Mouse (Mus musculus): ENCODE data around the gene Pim1. TPM values are rescaled to one million over a fixed set of nuclear protein-coding genes. Genes with fewer than 3 reads are reported as not detected.
"Not testable (repeated sequence)": the region's sequence is repeated elsewhere in the genome, so short reads cannot be mapped to it uniquely, and the experiment has no call there.

The Pim1 gene
- total RNA-seq (2022) = 100 to 1,000 TPM in 1 of 4 experiments, 10 to 100 TPM in 3; 55.1 to 168 (median 83.0) TPM

DNA sequence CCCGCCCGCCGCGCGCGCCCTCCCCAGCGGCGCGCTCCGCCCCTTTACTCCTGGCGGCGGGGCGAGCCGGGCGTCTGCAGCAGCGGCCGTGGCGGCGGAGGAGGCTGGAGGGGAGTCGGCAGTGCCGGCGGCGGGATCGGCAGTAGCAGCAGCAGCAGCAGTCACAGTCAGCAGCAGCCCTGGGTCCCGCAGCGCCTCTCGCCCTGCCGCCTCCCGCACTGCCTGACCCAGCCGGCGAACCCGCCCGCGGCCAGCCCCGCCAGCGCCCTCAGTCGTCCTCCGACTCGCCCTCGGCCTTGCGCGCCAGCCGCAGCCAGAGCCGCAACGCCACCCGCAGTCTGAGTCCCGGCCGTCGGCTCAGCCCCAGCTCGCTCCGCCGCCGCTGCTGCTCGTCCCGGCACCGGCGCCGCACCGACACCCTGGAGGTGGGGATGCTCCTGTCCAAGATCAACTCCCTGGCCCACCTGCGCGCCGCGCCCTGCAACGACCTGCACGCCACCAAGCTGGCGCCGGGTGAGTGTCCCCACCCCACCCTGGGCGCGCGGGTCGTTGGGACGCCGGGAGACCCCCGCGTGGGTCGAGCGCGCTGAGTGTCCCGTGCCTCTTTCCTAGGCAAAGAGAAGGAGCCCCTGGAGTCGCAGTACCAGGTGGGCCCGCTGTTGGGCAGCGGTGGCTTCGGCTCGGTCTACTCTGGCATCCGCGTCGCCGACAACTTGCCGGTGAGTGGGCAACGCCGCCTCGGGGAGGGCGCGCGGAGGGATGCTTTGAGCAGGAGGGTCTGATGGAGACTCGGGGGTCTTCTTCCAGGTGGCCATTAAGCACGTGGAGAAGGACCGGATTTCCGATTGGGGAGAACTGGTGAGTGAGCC is at the start of gene Pim1:
TSS of gene Pim1 (plus strand) at position 41 of the 869 bp plus-strand sequence.
- DNase-seq = peak; percentile 71

DNA sequence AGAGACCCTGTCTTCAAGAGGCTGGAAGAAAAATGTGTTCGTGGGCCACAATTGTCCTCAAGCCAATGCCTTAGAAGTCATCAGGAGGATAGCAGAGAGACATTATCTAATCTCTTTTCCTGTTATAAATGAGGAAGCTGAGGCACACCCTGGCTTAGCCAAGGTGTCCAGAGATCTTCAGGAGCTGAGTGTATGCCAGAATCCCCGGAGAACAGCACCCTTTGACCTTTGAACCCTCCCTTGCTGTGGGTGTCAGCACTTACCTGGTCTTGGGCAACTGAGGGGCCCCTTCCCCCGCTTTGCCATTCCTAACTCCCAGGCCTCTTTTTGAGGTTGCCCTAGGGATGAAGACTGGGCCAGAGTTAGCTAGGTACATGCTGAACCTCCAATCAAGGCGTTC is 49.0 kb upstream of the Pim1 start:
- no peak for DNase-seq

DNA sequence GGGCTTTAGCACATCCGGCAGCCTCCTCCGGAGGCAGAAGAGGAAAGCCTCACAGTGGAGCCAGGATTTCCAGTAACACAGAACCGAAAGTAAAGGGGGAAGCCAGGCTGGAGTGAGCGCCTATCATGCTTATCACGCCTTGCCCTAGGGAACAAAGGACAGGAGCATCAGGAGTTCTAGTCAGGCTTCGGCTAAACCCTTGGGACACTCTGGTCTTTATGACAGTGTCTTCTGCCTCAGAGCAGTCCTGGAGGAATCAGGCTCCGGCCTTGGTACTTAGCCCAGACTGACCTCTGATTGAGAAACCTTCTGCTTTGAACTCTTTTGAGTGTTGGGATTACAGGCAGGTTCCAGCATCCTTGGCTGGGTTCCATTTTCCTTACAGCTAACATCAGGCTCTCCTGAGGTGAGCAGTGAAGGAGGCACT is 48.4 kb upstream of the Pim1 start:
- DNase-seq = no peak

DNA sequence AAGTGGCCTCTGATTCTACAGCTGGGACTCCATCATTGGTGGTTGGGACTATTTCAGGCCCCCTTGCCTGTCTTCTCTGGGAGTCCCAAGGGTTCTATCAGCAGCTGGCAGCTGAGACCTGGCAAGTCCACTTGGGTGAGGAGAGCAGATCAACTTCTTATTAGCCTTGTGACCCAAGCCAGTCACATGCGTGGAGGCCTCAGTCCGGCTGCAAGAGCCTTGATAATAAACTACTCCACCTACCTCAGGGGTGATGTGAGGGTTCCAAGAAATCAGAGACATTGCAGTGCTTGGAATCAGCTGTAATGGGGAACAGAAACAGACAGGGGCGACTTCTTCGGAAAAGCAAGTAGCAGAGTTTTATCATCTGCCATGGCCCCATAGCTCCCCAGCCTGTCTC is 46.8 kb upstream of the Pim1 start:
- DNase-seq = no peak

DNA sequence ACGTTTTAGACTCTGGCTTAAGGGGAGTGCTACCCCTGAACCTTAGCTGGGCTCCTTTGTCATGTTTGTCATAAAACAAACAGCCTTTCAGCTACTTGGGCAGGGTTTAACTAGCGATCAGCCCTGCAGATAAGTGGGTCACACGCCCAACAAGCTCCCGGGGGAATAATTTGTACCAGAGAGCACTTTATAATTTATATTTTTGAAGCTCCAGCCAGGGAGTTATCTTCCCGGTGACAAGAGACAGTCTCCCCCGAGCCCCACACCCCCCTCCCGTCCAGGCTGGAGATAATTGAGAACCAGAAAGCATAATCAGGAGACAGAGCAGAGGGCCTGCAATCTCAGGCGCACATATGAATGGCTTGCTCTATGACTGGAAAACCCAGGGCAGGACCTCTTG is 45.5 kb upstream of the Pim1 start:
- DNase-seq = no peak

DNA sequence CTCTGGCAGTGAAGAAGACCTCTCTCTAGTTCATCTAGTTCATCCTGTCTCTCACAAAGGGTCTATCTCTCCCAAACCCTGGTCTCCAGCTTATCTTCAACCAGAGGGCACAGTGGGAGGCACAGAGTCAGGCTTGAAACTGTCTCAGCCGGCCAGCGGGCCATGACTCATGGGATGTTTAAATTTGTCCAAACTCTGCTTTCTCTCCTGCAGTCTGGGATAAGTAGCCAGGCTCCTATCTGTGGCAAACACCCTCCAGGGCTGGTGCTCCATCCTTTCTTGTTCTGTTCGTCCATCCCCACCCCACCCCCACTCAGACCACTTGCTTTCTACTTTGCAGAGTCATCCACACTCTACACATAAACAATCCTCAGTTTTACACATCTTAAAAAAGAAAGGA is 43.2 kb upstream of the Pim1 start:
- DNase-seq = no peak

DNA sequence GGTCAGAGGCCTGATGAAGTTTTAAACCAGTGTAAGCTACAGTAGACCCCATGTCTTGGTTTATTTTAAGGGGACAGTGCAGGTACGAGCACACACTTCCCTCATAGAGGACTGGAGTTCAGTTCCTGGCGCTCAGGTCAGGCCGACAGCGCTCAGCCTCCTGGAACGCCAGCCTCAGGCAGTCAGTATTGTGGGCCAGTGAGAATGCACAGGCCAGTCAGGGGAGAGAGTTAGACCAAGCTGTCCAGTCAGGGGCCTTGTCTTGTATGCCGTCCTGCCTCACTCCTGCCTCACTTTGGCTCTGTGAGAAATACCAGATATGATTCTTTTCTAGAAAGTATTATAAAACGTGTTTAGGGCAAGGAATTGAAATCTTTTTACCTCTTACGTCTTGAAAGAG is 42.5 kb upstream of the Pim1 start:
- no peak for DNase-seq

DNA sequence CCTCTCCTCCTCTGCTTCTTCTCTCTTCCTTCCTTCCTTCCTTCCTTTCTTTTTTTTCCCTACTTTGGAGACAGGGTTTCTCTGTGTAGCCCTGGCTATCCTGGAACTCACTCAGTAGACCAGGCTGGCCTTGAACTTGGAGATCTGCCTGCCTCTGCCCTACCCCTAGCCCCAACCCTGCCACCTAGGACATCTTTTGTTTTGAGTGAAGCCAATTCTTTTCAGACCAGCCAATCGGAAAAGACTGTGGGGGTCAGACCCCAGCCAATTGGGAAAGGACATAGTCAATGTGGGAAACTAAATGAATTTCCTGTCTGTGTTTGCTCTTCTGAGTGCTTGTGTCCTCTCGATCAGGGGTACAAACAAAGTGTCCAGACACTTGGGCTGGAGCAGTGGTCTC is 42.0 kb upstream of the Pim1 start:
- no peak for DNase-seq

DNA sequence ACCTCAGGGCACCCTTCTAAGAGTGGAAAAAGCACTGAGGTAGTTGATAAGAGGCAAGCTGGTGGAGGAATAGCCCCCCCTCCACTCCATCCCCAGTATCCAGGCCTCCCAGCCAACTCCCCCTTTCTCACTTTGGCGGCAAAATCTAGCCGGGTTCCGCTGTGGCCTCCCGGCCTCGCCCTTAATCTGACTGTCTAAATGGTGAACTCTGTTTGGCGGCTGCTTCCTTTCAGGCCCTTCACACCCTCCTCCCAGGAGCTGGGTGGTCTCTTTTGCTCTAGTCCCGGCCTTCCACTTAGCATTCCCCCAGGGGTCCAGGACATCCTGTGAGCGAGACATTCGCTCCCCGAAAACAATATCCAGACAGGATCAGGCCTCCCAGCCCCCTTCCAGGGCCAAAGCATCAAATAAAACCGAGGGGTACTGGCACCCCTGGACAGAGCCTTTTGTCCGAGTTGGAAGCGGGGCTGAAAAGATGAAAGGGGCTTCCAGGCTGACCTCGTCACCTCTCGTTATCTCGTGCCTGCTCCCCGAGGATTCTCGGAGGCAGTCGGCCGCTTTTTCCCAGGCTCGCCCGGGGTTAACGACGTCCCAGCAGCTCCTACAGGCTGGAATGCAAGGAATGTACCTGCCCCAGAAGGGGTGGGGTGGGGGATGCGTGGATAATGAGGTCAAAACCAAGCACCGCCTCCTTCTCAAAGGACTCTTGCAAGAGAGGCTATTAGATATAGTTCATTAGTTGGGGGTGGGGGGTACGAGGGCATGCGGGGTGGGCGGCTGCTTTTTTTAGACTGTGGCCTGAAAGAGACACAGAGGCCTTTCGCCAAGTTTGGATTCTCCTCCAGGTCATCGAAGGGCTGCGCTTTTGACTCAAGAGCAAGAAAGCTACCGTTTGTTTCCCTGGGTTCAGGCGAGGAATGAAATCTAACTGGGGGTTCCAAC is 39.4 kb upstream of the Pim1 start:
- no peak for DNase-seq

DNA sequence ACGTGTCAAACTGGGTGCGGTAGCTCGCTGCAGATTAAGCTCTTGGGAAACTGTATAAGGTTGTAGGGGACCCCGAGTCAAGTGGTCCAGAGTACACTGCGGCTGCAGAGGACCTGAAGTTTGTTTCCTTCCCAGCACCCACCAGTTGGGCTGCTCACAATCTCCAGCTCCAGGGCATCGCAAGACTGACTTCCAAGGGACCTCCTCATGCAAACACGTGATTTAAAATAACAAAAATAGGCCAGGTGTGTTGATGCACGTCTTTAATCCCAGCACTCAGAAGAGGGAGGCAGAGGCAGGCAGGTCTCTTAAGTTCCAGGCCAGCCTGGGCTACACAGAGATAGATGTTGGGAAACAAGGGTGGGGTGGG is 38.7 kb upstream of the Pim1 start:
- DNase-seq = no peak

DNA sequence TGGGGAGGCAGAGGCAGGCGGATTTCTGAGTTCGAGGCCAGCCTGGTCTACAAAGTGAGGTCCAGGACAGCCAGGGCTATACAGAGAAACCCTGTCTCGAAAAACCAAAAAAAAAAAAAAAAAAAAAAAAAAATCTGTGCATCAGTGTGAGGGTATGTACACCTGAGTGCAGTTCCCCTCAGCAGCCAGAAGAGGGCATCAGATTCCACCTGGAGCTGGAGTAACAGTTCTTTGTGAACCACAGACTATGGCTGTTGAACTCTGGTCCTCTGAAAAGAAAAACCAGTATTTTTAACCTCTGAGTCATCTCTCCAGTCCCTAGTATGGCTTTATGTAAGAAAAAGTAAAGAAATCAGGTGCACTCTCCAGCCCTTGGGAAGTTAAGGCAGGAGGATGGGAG is 36.4 kb upstream of the Pim1 start:
- DNase-seq = not testable (repeated sequence)

DNA sequence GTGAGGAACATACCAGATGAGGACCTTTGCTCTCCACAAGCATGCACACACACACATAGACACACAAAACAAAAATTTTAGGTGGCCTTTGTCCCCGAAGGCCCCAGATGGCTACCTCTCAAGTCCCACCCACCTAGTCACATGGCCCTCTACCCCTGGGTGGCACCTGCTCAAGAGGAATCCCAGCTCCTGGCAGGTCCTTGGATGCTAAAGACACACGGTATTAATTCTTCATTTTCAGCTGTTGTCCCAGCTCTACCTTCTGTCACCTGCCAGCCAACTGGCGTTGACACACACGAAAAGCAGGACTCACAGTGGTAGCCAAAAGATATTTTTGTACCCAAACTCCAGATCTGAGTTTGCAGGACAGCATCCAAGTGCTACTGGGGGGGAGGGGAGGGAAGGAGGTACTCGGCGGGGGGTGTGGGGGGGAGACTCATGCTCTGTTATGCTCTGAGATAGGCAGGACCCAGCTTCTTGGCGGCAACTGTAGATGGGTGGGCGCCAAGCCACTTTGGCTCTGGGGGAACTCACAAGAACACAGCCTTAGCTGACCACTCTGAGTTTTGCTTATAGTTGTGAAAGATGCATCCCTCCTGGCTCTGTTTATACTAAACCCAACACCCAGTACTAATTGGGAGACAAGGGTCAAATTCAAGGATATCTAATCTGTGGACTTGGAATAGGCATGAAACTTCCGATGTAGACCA is 35.0 kb upstream of the Pim1 start:
- DNase-seq = no peak

DNA sequence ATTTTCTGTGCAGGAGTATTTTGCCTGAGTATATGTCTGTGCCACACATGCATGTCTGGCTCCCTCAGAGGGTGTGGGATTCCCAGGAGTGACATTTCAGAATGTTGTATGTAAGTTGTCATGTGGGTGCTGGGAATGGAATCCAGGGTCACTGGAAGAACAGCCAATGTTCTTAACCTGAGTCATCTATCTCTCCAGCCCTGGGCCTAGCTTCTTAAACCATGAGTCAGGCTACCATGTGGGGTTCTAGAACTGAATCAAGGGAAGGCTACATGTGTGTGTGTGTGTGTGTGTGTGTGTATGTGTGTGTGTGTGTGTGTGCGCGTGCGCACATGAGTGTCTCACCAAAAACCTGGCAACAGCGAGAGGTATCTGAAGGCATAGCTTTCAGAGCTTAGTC is 34.1 kb upstream of the Pim1 start:
- no peak for DNase-seq

DNA sequence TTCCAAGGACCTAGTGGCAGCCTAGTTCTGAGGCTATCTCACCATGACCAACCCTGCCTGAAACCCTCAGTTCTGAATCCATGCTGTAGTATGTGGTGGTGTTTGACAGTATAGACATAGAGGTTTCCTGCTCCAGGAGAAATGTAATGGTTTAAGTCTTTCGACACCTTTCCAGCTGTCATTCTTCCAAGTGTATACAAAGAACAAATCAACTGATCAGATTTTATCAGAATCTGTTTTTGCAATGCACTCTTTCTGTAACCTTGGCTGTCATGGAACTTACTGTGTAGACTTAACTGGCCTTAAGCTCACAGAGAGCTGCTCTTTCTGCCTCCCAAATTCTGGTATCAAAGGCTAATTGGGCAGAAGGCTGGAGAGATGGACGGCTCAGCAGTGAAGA is 33.6 kb upstream of the Pim1 start:
- DNase-seq = no peak

DNA sequence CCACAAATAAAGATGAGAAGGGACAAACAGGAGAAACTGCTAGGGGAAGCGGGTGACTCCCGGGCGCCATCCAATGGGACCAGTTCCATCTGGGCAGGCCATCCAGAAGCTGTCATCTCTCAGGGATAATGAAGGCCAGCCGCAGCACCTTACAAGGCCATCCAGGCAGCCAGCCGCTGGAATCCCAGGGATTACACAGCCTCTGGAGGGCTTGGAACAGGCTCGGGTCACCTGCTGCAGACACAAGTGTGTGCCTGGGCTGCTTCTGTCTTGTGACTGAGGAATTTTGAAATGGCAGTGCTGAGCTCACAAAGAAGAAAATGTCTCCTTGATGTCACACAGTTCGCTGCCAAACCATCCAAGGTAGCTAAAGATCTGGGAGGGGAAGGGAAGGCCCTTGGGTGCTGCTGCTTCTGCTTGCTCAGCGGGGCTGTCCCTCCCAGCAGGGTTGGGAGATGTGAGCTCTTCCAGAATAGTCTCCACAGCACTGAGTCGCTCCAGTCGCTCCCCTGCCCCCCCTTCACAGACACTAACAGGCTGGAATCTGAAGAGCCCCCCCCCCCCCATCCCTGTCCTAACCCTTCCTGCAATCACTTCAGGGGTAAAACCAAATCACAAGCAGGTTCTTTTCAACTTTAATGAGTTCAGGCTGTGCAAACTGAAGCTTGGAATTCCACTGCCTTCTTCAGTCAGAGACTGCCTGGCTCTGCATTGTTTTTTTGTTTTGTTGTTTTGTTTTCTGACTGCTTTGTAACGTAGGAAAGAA is 32.6 kb upstream of the Pim1 start:
- DNase-seq = peak; percentile 76

DNA sequence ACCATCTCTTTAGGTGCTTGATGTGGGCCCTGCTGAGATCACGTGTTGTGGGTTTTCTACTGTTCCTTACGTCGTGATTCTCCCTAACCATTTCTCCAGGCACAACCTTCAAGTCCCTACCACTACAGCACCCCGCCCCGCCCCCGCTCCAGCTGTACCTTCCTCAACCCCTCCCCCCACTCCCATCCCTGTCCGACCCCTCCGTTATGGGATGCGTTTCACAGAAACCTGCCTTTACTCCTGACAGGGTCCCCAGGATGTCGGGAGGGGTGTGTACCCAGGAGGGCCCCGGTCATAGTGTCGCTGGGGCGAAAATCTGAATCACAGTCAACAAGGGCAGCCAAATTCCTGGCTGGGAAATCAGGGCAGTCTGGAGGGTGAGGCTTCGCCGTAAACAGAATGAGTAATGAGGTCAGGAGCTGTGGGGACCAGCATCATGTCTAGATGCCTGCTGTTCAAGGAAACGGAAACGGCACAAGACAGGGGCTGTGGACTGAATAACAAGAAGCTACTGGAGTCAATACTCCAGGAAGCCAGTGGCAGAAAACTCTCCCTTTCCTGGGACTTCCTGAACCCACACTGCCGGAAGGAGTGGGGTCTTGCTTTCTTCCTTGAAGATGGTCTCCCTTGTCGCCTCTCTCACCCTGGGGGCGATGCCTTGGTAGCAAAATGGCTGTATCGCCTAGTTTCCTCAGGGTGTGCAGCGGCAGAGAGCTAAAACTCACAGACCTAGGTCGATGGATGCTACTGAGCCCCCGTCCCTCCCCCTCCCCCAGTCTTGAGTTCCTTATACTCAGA is 31.0 kb upstream of the Pim1 start:
- DNase-seq = peak; percentile 85

DNA sequence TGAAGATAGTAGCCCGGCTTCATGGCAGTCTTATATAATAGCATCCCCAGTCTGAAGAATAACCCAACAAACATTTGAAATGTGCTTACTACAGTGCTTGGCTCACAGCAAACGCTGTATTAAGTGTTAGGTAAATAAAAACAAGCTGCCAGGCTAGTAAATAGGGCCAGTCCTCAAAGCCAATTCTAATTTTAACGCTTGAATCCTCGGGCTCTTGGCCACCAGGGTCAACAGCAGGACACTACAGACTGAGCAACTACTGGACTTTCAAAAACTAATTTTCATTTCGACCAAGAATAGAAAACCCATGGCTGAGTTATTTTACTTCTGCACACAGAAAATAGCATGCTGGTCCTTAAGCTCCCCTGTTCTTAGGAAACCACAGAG is 30.4 kb upstream of the Pim1 start:
- DNase-seq = no peak

DNA sequence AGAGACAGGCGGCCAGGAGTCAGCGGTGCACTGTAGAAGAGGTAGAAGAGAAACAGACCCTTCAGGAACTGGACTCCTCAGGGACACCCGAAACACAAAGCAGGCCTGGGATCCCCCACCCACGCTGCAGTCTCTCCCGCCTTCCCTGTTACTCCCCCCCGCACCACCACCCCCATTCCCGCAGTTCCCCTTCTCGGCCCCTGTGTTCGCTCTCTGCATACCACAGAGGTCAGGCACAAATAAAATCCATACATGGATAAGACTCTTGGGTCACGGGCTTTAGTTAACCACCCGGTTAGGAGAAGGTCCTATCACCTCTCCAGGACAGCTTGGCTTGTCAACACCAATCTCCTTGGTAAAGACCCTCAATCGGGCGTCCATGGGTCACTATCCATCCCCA is 26.9 kb upstream of the Pim1 start:
- no peak for DNase-seq

DNA sequence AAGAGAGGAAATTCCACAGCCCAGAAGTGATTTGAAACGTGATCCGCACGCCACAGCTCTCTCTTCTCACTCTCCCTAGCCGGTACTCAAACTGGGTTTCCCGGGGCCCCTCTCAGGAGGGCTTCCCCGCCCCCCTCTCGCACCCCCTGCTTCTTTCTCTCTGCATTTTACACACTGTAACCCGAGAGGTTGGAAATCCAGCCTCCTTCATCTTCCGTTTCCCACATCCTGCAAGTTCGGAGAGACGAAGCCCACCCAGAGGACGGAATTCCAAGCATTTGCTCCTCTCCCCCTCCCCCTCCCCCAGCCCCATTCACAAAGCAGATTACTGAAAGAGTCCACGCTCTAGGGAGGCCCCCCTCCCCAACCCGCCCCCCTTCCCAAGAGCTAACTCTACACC is 26.5 kb upstream of the Pim1 start:
- no peak for DNase-seq

DNA sequence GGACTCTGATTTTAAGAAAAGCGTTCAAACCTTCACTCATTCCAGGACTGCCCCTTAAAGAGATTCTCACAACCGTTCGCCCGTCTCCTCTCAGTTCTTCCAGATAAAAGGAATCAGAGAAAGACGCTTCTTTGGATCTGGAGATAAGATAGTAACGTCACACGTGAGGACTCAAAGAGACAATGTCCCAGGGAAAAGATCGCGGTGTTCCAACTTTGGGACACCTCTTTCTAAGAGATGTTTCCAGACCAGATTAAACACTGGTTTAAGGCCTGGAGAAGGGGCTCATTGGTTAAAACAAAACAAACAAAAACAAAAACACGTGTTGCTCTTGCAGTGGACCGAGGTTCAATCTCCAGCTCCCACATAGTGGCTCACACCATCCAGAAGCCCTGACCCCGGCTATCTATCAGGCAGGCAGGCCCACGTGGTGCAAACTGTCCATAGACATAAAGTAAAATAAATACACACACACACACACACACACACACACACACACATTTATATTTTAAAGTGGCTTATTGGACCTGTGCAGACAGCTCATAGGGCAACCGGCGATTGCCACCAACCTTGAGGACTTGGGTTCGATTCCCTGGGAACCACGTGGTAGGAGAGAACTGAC is 25.9 kb upstream of the Pim1 start:
- no peak for DNase-seq
